Mouse (Mus musculus): ENCODE results near the gene Hsd17b11. TPM values are rescaled to one million over a fixed set of nuclear protein-coding genes. Genes with fewer than 3 reads are reported as not detected.

The Hsd17b11 gene
- polyA plus RNA-seq, 1 experiment from 2014 or later, result 2.7 TPM

- Histone ChIP-seq H3K27ac (replicated peaks) (no peak overlapping the region), H3K36me3 (peaks cover 38% of the 10 kb centered on the region), H3K4me2 (no peak overlapping the region), H3K4me1 (replicated peaks) (peaks cover 5% of the 10 kb centered on the region), H3K4me3 (no peak overlapping the region), H3K9me3 (no peaks in the 10 kb centered on the region), H3K27me3 (no peaks in the 10 kb centered on the region), H3K9ac (no peak overlapping the region)
- ATAC-seq (ENCODE audit: low read depth), result no peak
- WGBS, result 69% methylated on average over 8 of the region's 8 CpGs
Observed at GRCm38 (mm10) chr5:104052956-104053355, 31.2 kb upstream of the Hsd17b11 start.

DNA sequence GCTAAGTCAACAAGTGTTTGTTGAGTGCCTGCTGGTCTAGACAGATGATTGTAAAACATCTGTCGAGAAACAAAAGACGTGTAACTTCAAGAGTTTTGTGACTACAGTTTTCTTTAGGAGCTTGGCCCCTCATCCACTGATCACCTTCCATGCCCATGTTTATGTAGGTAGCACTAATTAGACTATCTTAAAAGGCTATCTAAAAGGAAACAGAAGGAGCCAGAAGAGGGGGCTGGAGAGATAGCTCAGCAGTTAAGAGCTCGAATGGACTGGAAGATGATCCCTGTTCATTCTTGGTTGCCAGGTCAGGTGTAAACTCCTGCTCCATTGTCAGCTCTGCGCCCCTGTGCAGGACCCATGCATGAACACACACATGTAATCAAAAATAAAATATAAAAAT, 26.4 kb upstream of the Hsd17b11 start:
- no peaks in the 10 kb centered on the region for H3K9me3 ChIP-seq
- H3K36me3 ChIP-seq, result peaks cover 22% of the 10 kb centered on the region
- ATAC-seq (ENCODE audit: low read depth), result no peak
- no peak overlapping the region; the same call in 1 of the 2 replicates for H3K27ac ChIP-seq (replicated peaks)
- peaks cover 20% of the 10 kb centered on the region for H3K4me1 ChIP-seq (replicated peaks)
- H3K27me3 ChIP-seq, result no peaks in the 10 kb centered on the region
- no peak overlapping the region for H3K9ac ChIP-seq
- WGBS, result 44% methylated on average over 4 of the region's 4 CpGs
- peak overlapping the region; percentile 68 for H3K4me2 ChIP-seq
- peak overlapping the region; percentile 82 for H3K4me3 ChIP-seq

GRCm38 (mm10) chr5:104047200-104048105, 25.7 kb upstream of the Hsd17b11 start:
- Histone ChIP-seq H3K36me3 (peaks cover 21% of the 10 kb centered on the region), H3K27me3 (no peaks in the 10 kb centered on the region), H3K4me2 (peak overlapping the region; percentile 68), H3K27ac (replicated peaks) (peak overlapping the region; percentile 84), H3K9ac (peak overlapping the region; percentile 90), H3K9me3 (no peaks in the 10 kb centered on the region), H3K4me1 (replicated peaks) (peaks cover 20% of the 10 kb centered on the region), H3K4me3 (peak overlapping the region; percentile 82)
- 5% methylated on average over 19 of the region's 19 CpGs for WGBS
- ATAC-seq (ENCODE audit: low read depth), result no peak

GRCm38 (mm10) chr5:104046256-104047199, 24.8 kb upstream of the Hsd17b11 start, which contains the start of gene Nudt9:
Gene Nudt9 (plus strand): TSS chr5:104046306.
- peak; percentile 99 for ATAC-seq (ENCODE audit: low read depth)
- H3K36me3 ChIP-seq, result peaks cover 11% of the 10 kb centered on the region
- WGBS, result 5% methylated on average over 89 of the region's 90 CpGs

DNA sequence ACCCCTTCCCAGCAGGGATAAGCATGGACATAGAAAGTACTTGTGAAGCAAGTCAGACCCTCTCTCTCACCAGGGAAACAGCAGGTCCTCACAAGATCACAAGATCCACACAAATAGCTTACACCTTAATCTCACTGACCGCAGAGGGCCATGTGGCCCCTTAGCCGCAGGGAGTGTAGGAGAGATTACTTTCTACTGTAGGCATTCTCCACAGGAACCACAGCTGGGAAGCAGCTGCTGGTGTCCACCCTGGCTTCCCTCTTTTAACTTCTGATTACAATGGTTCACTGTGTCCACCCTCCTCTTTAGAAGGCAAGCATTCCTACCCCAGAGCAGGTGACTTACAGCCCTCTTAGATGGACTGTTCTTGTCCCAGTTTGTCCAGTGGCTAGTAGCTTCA, 22.0 kb upstream of the Hsd17b11 start:
- Histone ChIP-seq H3K27me3 (no peaks in the 10 kb centered on the region), H3K4me1 (replicated peaks) (peaks cover 20% of the 10 kb centered on the region), H3K4me2 (no peak overlapping the region), H3K36me3 (no peaks in the 10 kb centered on the region), H3K27ac (replicated peaks) (no peak overlapping the region), H3K9ac (no peak overlapping the region), H3K9me3 (no peaks in the 10 kb centered on the region), H3K4me3 (no peak overlapping the region)
- 71% methylated on average over 2 of the region's 2 CpGs for WGBS
- no peak for ATAC-seq (ENCODE audit: low read depth)

More at GRCm38 (mm10) chr5:104046256-104047199, 24.8 kb upstream of the Hsd17b11 start, which contains the start of gene Nudt9:
- H3K9ac ChIP-seq, result peak within 1 kb of the TSS; percentile 90
- H3K27me3 ChIP-seq, result no peaks in the 10 kb centered on the region
- peak within 1 kb of the TSS; percentile 82 for H3K4me3 ChIP-seq
- peak within 1 kb of the TSS; percentile 84 for H3K27ac ChIP-seq (replicated peaks)
- H3K4me1 ChIP-seq (replicated peaks), result peaks cover 20% of the 10 kb centered on the region
- H3K9me3 ChIP-seq, result no peaks in the 10 kb centered on the region
- peak within 1 kb of the TSS; percentile 68 for H3K4me2 ChIP-seq

- H3K4me1 ChIP-seq (replicated peaks), result peaks cover 14% of the 10 kb centered on the region
- H3K27me3 ChIP-seq, result no peaks in the 10 kb centered on the region
- no peak overlapping the region for H3K27ac ChIP-seq (replicated peaks)
- ATAC-seq (ENCODE audit: low read depth), result no peak
- H3K9me3 ChIP-seq, result no peaks in the 10 kb centered on the region
- H3K4me3 ChIP-seq, result no peak overlapping the region
- H3K36me3 ChIP-seq, result no peaks in the 10 kb centered on the region
- no peak overlapping the region for H3K9ac ChIP-seq
- no peak overlapping the region for H3K4me2 ChIP-seq
- 90% methylated on average over 2 of the region's 2 CpGs for WGBS
Observed at GRCm38 (mm10) chr5:104042906-104043305, 21.2 kb upstream of the Hsd17b11 start.

DNA sequence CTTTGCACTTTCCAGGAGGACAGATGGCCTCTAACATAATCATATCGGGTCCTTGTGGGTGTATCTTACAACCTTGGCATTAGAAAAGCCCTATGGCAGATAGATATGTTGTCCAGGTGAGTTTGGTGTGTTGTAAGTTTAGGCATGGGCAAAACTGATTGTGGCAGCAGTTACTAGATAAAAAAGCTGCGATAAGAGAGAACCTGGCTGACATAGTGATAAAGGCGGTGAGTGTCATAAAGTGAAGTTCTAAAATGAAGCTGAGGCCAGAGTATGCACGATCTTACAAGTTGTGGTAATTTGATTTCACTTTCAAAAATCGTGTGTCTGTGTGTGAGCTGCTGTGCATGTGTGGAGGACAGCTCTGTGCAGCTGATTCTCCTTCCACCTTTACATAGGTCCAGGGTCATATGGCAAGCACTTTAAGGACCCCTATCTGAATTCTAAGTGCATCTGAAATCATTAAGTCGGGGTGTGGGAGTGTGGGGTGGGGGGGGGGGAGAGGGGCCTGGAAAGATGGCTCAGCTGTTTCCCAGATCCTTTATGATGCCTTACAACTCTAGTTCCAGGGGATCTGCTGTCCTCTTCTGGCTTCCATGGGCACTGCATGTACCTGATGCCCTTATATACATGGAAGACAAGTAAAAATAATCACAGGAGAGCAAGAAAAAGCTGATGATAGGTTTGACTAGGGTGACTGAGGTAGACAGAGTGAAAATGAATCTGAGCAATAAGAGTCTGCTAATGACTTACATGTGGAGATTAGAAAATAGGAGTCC, 17.6 kb upstream of the Hsd17b11 start:
- no peaks in the 10 kb centered on the region for H3K9me3 ChIP-seq
- no peak overlapping the region for H3K4me3 ChIP-seq
- no peaks in the 10 kb centered on the region for H3K36me3 ChIP-seq
- no peaks in the 10 kb centered on the region for H3K27me3 ChIP-seq
- ATAC-seq (ENCODE audit: low read depth), result peak; percentile 53
- H3K4me1 ChIP-seq (replicated peaks), result no peaks in the 10 kb centered on the region
- H3K4me2 ChIP-seq, result no peak overlapping the region
- no peak overlapping the region for H3K27ac ChIP-seq (replicated peaks)
- 70% methylated on average over 6 of the region's 6 CpGs for whole genome bisulfite sequencing
- H3K9ac ChIP-seq, result no peak overlapping the region

- Histone ChIP-seq H3K9me3 (no peaks in the 10 kb centered on the region), H3K4me3 (no peak overlapping the region), H3K9ac (no peak overlapping the region), H3K4me2 (no peak overlapping the region), H3K27ac (replicated peaks) (no peak overlapping the region), H3K27me3 (no peaks in the 10 kb centered on the region), H3K36me3 (no peaks in the 10 kb centered on the region), H3K4me1 (replicated peaks) (no peaks in the 10 kb centered on the region)
- ATAC-seq (ENCODE audit: low read depth), result no peak
- WGBS, result 86% methylated on average over 1 of the region's 1 CpGs
Observed at GRCm38 (mm10) chr5:104036686-104037085, 15.0 kb upstream of the Hsd17b11 start.

DNA sequence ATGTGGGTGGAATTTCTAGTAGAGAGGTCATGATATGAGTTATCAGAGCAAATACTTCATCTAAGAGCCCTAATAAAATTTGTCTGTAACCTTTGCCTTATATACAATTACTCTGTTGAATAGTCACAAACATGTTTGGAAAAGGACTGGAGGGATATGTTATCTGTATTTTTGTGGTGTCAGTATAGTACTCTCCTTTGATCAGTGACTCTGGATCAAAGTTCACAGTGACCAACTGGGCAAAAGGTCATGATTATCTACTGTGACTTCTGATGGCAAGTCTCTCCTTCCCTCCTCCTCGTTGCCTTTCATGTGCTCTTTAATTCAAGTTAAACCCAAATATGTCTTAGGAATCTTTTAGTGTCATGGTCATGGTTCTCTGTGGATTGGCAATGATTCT, 14.1 kb upstream of the Hsd17b11 start:
- WGBS, result 70% methylated on average over 1 of the region's 1 CpGs
- Histone ChIP-seq H3K27me3 (no peaks in the 10 kb centered on the region), H3K4me1 (replicated peaks) (no peaks in the 10 kb centered on the region), H3K27ac (replicated peaks) (no peak overlapping the region), H3K4me3 (no peak overlapping the region), H3K9ac (no peak overlapping the region), H3K4me2 (no peak overlapping the region), H3K36me3 (no peaks in the 10 kb centered on the region), H3K9me3 (no peaks in the 10 kb centered on the region)
- ATAC-seq (ENCODE audit: low read depth), result no peak

- Histone ChIP-seq H3K9ac (no peak overlapping the region), H3K27ac (replicated peaks) (no peak overlapping the region), H3K4me1 (replicated peaks) (no peaks in the 10 kb centered on the region), H3K27me3 (no peaks in the 10 kb centered on the region), H3K4me3 (no peak overlapping the region), H3K9me3 (no peaks in the 10 kb centered on the region), H3K4me2 (no peak overlapping the region), H3K36me3 (no peaks in the 10 kb centered on the region)
- ATAC-seq (ENCODE audit: low read depth), result no peak
Observed at GRCm38 (mm10) chr5:104035066-104035465, 13.3 kb upstream of the Hsd17b11 start.

- H3K27me3 ChIP-seq, result no peaks in the 10 kb centered on the region
- H3K9ac ChIP-seq, result no peak overlapping the region
- no peak overlapping the region for H3K4me3 ChIP-seq
- H3K9me3 ChIP-seq, result no peaks in the 10 kb centered on the region
- no peak overlapping the region for H3K4me2 ChIP-seq
- no peaks in the 10 kb centered on the region for H3K4me1 ChIP-seq (replicated peaks)
- no peak overlapping the region for H3K27ac ChIP-seq (replicated peaks)
- no peaks in the 10 kb centered on the region for H3K36me3 ChIP-seq
- ATAC-seq (ENCODE audit: low read depth), result no peak
- 89% methylated on average over 2 of the region's 2 CpGs for WGBS
Observed at GRCm38 (mm10) chr5:104032434-104033097, 10.8 kb upstream of the Hsd17b11 start.
